19 mouse cellular contexts compared by ENCODE assay signal in genomic region chr17:75228321-75228720, GRCm38 (mm10).
DNase-seq lines count a peak whose midpoint lies in the region; ATAC-seq and TF ChIP-seq lines count a peak whose summit lies in the region.
"Had no signal": no experiment of that assay in that cellular context is flagged by ENCODE, and none has a peak within 500 bp of the region (broad histone marks: within the 10 kb centered on the region; RNA-seq: fewer than 3 reads in every experiment).

No protein-coding gene starts in this region.

- no peak overlapping the region for H3K9ac ChIP-seq in lung, embryonic 14.5 days
- H3K9ac ChIP-seq: embryonic facial prominence, embryonic 12.5 days; forebrain, embryonic 12.5 days; heart, embryonic 12.5 days; hindbrain, embryonic 14.5 days had no signal

- ATAC-seq in lung, embryonic 14.5 days (ENCODE audit: insufficient read depth) = no peak
- ATAC-seq: forebrain, embryonic 16.5 days had no signal

- H3K27me3 ChIP-seq in lung, embryonic 14.5 days (ENCODE audit: insufficient read depth, low read length) = no peaks in the 10 kb centered on the region
- H3K27me3 ChIP-seq in embryonic facial prominence, embryonic 10.5 days (replicated peaks; ENCODE audit: low read depth, poor library complexity, severe bottlenecking) = no peaks in the 10 kb centered on the region
- H3K27me3 ChIP-seq: embryonic facial prominence, embryonic 12.5 days; forebrain, embryonic 12.5 days; heart, embryonic 12.5 days had no signal

- H3K4me3 ChIP-seq in lung, embryonic 14.5 days (ENCODE audit: low read depth, low read length) = no peak overlapping the region
- no peak overlapping the region for H3K4me3 ChIP-seq in embryonic facial prominence, embryonic 10.5 days
- H3K4me3 ChIP-seq: embryonic facial prominence, embryonic 12.5 days; forebrain, embryonic 12.5 days; heart, embryonic 12.5 days; hindbrain, embryonic 10.5 days had no signal

- WGBS in lung, embryonic 14.5 days = 63% methylated on average over 3 of the region's 3 CpGs
- WGBS in embryonic facial prominence, embryonic 10.5 days = 77% methylated on average over 3 of the region's 3 CpGs

- DNase-seq in adrenal gland, postnatal 14 days = peak; percentile 9
- DNase-seq in adrenal gland, adult 2 months = no peak
- peak; percentile 27 for DNase-seq in lung, embryonic 14.5 days
- no peak for DNase-seq in lung, postnatal 4 days
- DNase-seq in urinary bladder, postnatal 14 days (ENCODE audit: low spot score) = peak; percentile 71
- DNase-seq in urinary bladder, postnatal 10 days (ENCODE audit: low spot score) = no peak
- DNase-seq in embryonic facial prominence, embryonic 10.5 days (ENCODE audit: low spot score) = no peak
- DNase-seq: adrenal gland, postnatal 36 days; cerebellum, adult 11 months; cerebellum, adult 8-10 months; cerebellum, postnatal 14 days; embryo, embryonic 11 days; gastrocnemius, postnatal 14 days had no signal

- H3K4me2 ChIP-seq in lung, embryonic 14.5 days = no peak overlapping the region
- H3K4me2 ChIP-seq: embryonic facial prominence, embryonic 12.5 days; forebrain, embryonic 12.5 days; heart, embryonic 12.5 days; hindbrain, embryonic 14.5 days had no signal

- H3K36me3 ChIP-seq in lung, embryonic 14.5 days (ENCODE audit: insufficient read depth) = 0 out of 2 replicates have a peak, but pooled peaks cover 6% of the 10 kb centered on the region
- H3K36me3 ChIP-seq in embryonic facial prominence, embryonic 10.5 days (replicated peaks) = 0 out of 2 replicates have a peak, but pooled peaks cover 7% of the 10 kb centered on the region
- H3K36me3 ChIP-seq: forebrain, embryonic 12.5 days; hindbrain, embryonic 10.5 days had no signal

- no peaks in the 10 kb centered on the region for H3K4me1 ChIP-seq in lung, embryonic 14.5 days (ENCODE audit: insufficient read depth)
- no peaks in the 10 kb centered on the region for H3K4me1 ChIP-seq in embryonic facial prominence, embryonic 10.5 days
- H3K4me1 ChIP-seq: embryonic facial prominence, embryonic 12.5 days; heart, embryonic 12.5 days had no signal

- H3K27ac ChIP-seq in lung, embryonic 14.5 days (ENCODE audit: low read depth) = no peak overlapping the region
- H3K27ac ChIP-seq in embryonic facial prominence, embryonic 10.5 days (replicated peaks) = no peak overlapping the region
- H3K27ac ChIP-seq: embryonic facial prominence, embryonic 12.5 days; forebrain, embryonic 12.5 days; hindbrain, embryonic 10.5 days; hindbrain, embryonic 14.5 days had no signal

- TF ChIP-seq CTCF in lung, embryonic 14.5 days (IDR thresholded peaks at IDR 0.05; ENCODE audit: low read depth) = no peak

- H3K9me3 ChIP-seq in lung, embryonic 14.5 days (ENCODE audit: low read depth, low read length) = no peaks in the 10 kb centered on the region
- no peaks in the 10 kb centered on the region for H3K9me3 ChIP-seq in embryonic facial prominence, embryonic 10.5 days
- H3K9me3 ChIP-seq: embryonic facial prominence, embryonic 12.5 days; forebrain, embryonic 12.5 days; heart, embryonic 12.5 days; hindbrain, embryonic 10.5 days had no signal

Comparison
In these comparisons a context has a peak if more than half of its experiments do, and no peak if none do; other contexts are left out.
1. DNase-seq: peak in adrenal gland, postnatal 14 days (single experiment), lung, embryonic 14.5 days (single experiment) and urinary bladder, postnatal 14 days (single experiment); none in adrenal gland, adult 2 months (single experiment), lung, postnatal 4 days (0 of 2), urinary bladder, postnatal 10 days (single experiment) and embryonic facial prominence, embryonic 10.5 days (single experiment).